Mouse (Mus musculus) bone marrow, adult 2 months (tissue): ENCODE measurements around the gene Plppr2. TPM values are rescaled to one million over a fixed set of nuclear protein-coding genes. Genes with fewer than 3 reads are reported as not detected.
A peak's percentile ranks its signal among the peaks of the same experiment; 100 is the strongest.

ENCODE experiments used
- H3K27ac ChIP-seq: fragments of 200-500 bp; 2 replicates; pipeline ENCODE4 v1.5.1; 2012; ENCODE audit warnings: low read depth, mild to moderate bottlenecking, control low read depth, inconsistent platforms, low read length; ENCODE audit not compliant: control insufficient read depth, poor library complexity, insufficient read depth
- H3K4me1 ChIP-seq: fragments of 200-500 bp; 2 replicates; pipeline ENCODE4 v1.6.1; 2011; ENCODE audit warnings: low read length; ENCODE audit not compliant: control insufficient read depth, insufficient read depth
- H3K4me3 ChIP-seq: fragments of 200-500 bp; replicated peaks from 2 replicates; pipeline ENCODE3; 2011; ENCODE audit warnings: mild to moderate bottlenecking, low read depth, low read length, control low read depth; ENCODE audit not compliant: control insufficient read depth
- CTCF ChIP-seq: fragments of 200-500 bp; IDR thresholded peaks from 2 replicates; pipeline ENCODE4 v1.5.1; 2011; ENCODE audit warnings: low read length, control low read depth; ENCODE audit not compliant: control insufficient read depth, insufficient read depth
- POLR2A ChIP-seq: fragments of 200-500 bp; IDR thresholded peaks from 2 replicates; pipeline ENCODE4 v1.6.1; 2011; ENCODE audit warnings: low read depth, mild to moderate bottlenecking, control low read depth, low read length, borderline replicate concordance; ENCODE audit not compliant: control insufficient read depth
- WGBS: fragments of 180-500 bp; shearing (Covaris S2); methylation state at CpG from one replicate; pipeline ENCODE4 v1.1.7; 2018; 5-methylcytosine and 5-hydroxymethylcytosine counted together
- polyA plus RNA-seq: library from polyadenylated mRNA; stranded (reverse); fragments of >200 nt; gene quantifications from 2 replicates; pipeline ENCODE4 v1.2.4, GENCODE M21; 2011; ENCODE audit warnings: low replicate concordance; ENCODE audit not compliant: missing spikeins, insufficient read depth, insufficient read length

Gene Plppr2
- polyA plus RNA-seq, 1 experiment: 2.1 TPM

- Histone ChIP-seq H3K27ac (no peak overlapping the region), H3K4me1 (no peaks in the 10 kb centered on the region; the same call in 1 of the 2 replicates), H3K4me3 (no peak overlapping the region)
- WGBS: 82% methylated on average over 26 of the region's 26 CpGs
- no peak for TF ChIP-seq CTCF
- no peak for TF ChIP-seq POLR2A
Observed at GRCm38 (mm10) chr9:21960558-21961208, 23.9 kb downstream of the Plppr2 start.

GRCm38 (mm10) chr9:21961366-21961980 lies 24.6 kb downstream of the Plppr2 start:
- peak overlapping the region; percentile 67 for H3K4me3 ChIP-seq
- peak overlapping the region; percentile 75; the same call in 1 of the 2 replicates for H3K27ac ChIP-seq
- H3K4me1 ChIP-seq: no peaks in the 10 kb centered on the region; the same call in 1 of the 2 replicates
- 4% methylated on average over 35 of the region's 35 CpGs for WGBS
- no peak; the same call in 1 of the 2 replicates for TF ChIP-seq POLR2A
- no peak for TF ChIP-seq CTCF

- Histone ChIP-seq H3K4me1 (no peaks in the 10 kb centered on the region; the same call in 1 of the 2 replicates), H3K4me3 (peak overlapping the region; percentile 67), H3K27ac (peak overlapping the region; percentile 75)
- 3% methylated on average over 15 of the region's 15 CpGs for WGBS
- TF ChIP-seq CTCF (no peak), POLR2A (no peak)
Observed at GRCm38 (mm10) chr9:21962010-21962409, 25.2 kb downstream of the Plppr2 start.

- Histone ChIP-seq H3K27ac (peak overlapping the region; percentile 75), H3K4me3 (peak overlapping the region; percentile 67), H3K4me1 (no peaks in the 10 kb centered on the region; the same call in 1 of the 2 replicates)
- TF ChIP-seq POLR2A (peak; percentile 75), CTCF (no peak)
- 5% methylated on average over 34 of the region's 34 CpGs for WGBS
Observed at GRCm38 (mm10) chr9:21962416-21963059, 25.7 kb downstream of the Plppr2 start.

GRCm38 (mm10) chr9:21963417-21963816 lies 26.6 kb downstream of the Plppr2 start, which contains the start of gene Epor:
Gene Epor, minus strand, starts transcription at chr9:21963506.
- no peaks in the 10 kb centered on the region; the same call in 1 of the 2 replicates for H3K4me1 ChIP-seq
- peak within 1 kb of the TSS; percentile 55 for H3K27ac ChIP-seq
- H3K4me3 ChIP-seq: peak within 1 kb of the TSS; percentile 67
- WGBS: 27% methylated on average over 8 of the region's 8 CpGs
- TF ChIP-seq CTCF (no peak), POLR2A (peak; percentile 70; the same call in 1 of the 2 replicates)

- no peaks in the 10 kb centered on the region; the same call in 1 of the 2 replicates for H3K4me1 ChIP-seq
- TF ChIP-seq CTCF (no peak), POLR2A (no peak)
- no peak overlapping the region for H3K4me3 ChIP-seq
- 15% methylated on average over 6 of the region's 6 CpGs for WGBS
- H3K27ac ChIP-seq: no peak overlapping the region
Observed at GRCm38 (mm10) chr9:21968883-21969282, 32.0 kb downstream of the Plppr2 start.

GRCm38 (mm10) chr9:21969304-21969703 lies 32.5 kb downstream of the Plppr2 start:
- Histone ChIP-seq H3K4me3 (no peak overlapping the region), H3K27ac (no peak overlapping the region), H3K4me1 (no peaks in the 10 kb centered on the region; the same call in 1 of the 2 replicates)
- TF ChIP-seq POLR2A: no peak
- no peak for TF ChIP-seq CTCF
- 50% methylated on average over 4 of the region's 4 CpGs for WGBS

- no peaks in the 10 kb centered on the region for H3K4me1 ChIP-seq
- H3K27ac ChIP-seq: no peak overlapping the region
- H3K4me3 ChIP-seq: no peak overlapping the region
- TF ChIP-seq POLR2A: no peak
- no peak for TF ChIP-seq CTCF
- WGBS: 81% methylated on average over 10 of the region's 10 CpGs
Observed at GRCm38 (mm10) chr9:21976626-21977175, 39.9 kb downstream of the Plppr2 start.
